In genomic region chr3:83862956-83863355, GRCm38 (mm10) we compare ENCODE assay signal across 8 mouse cellular contexts. TPM values are rescaled to one million over a fixed set of nuclear protein-coding genes. Genes with fewer than 3 reads are reported as not detected.
A peak's percentile ranks its signal among the peaks of the same experiment; 100 is the strongest.
DNase-seq lines count a peak whose midpoint lies in the region; ATAC-seq and TF ChIP-seq lines count a peak whose summit lies in the region.

No protein-coding gene starts in this region.

- H3K9me3 ChIP-seq in hindbrain, postnatal 0 days (ENCODE audit: low read length), result no peaks in the 10 kb centered on the region
- H3K9me3 ChIP-seq in hindbrain, embryonic 11.5 days (ENCODE audit: control insufficient read depth, low read length), result no peaks in the 10 kb centered on the region
- no peaks in the 10 kb centered on the region for H3K9me3 ChIP-seq in heart, embryonic 10.5 days
- no peaks in the 10 kb centered on the region for H3K9me3 ChIP-seq in hindbrain, embryonic 14.5 days (ENCODE audit: control insufficient read depth, low read length)

- 0 out of 2 replicates have a peak, but pooled peaks have one; percentile 43 for ATAC-seq in hindbrain, postnatal 0 days
- ATAC-seq in hindbrain, embryonic 11.5 days (ENCODE audit: low FRiP score), result no peak
- no peak for ATAC-seq in hindbrain, embryonic 14.5 days (ENCODE audit: low FRiP score)

- H3K27me3 ChIP-seq in hindbrain, postnatal 0 days (ENCODE audit: insufficient read depth, low read length), result no peaks in the 10 kb centered on the region
- no peaks in the 10 kb centered on the region for H3K27me3 ChIP-seq in hindbrain, embryonic 11.5 days (ENCODE audit: control insufficient read depth, insufficient read depth, low read length)
- no peaks in the 10 kb centered on the region for H3K27me3 ChIP-seq in heart, embryonic 10.5 days (ENCODE audit: insufficient read depth, poor library complexity, severe bottlenecking)
- H3K27me3 ChIP-seq in hindbrain, embryonic 14.5 days (ENCODE audit: control insufficient read depth, insufficient read depth, low read length), result no peaks in the 10 kb centered on the region

- no peak for TF ChIP-seq CTCF in hindbrain, postnatal 0 days (IDR thresholded peaks at IDR 0.05; ENCODE audit: low read depth)

- H3K4me2 ChIP-seq in hindbrain, postnatal 0 days (ENCODE audit: low read depth, low read length), result no peak overlapping the region
- no peak overlapping the region for H3K4me2 ChIP-seq in hindbrain, embryonic 11.5 days (replicated peaks; ENCODE audit: low read depth, low read length)
- H3K4me2 ChIP-seq in hindbrain, embryonic 14.5 days (replicated peaks), result no peak overlapping the region

- H3K4me1 ChIP-seq in hindbrain, postnatal 0 days (ENCODE audit: insufficient read depth, low read length), result no peaks in the 10 kb centered on the region
- H3K4me1 ChIP-seq in hindbrain, embryonic 11.5 days (replicated peaks; ENCODE audit: control insufficient read depth, insufficient read depth, low read length), result no peaks in the 10 kb centered on the region
- peaks cover 15% of the 10 kb centered on the region for H3K4me1 ChIP-seq in heart, embryonic 10.5 days
- no peaks in the 10 kb centered on the region for H3K4me1 ChIP-seq in hindbrain, embryonic 14.5 days (replicated peaks; ENCODE audit: control insufficient read depth, insufficient read depth, low read length)

- H3K27ac ChIP-seq in hindbrain, postnatal 0 days, result no peak overlapping the region
- no peak overlapping the region for H3K27ac ChIP-seq in hindbrain, embryonic 11.5 days (ENCODE audit: low read depth, low read length)
- H3K27ac ChIP-seq in heart, embryonic 10.5 days, result no peak overlapping the region
- no peak overlapping the region for H3K27ac ChIP-seq in hindbrain, embryonic 14.5 days

- no peak overlapping the region for H3K9ac ChIP-seq in hindbrain, postnatal 0 days (replicated peaks; ENCODE audit: low read length)
- H3K9ac ChIP-seq in hindbrain, embryonic 11.5 days (ENCODE audit: low read depth, low read length), result no peak overlapping the region
- no peak overlapping the region for H3K9ac ChIP-seq in hindbrain, embryonic 14.5 days

- H3K36me3 ChIP-seq in hindbrain, postnatal 0 days (ENCODE audit: insufficient read depth, low read length), result no peaks in the 10 kb centered on the region
- H3K36me3 ChIP-seq in hindbrain, embryonic 11.5 days (ENCODE audit: control insufficient read depth, insufficient read depth, low read length), result no peaks in the 10 kb centered on the region
- H3K36me3 ChIP-seq in heart, embryonic 10.5 days, result no peaks in the 10 kb centered on the region
- H3K36me3 ChIP-seq in hindbrain, embryonic 14.5 days (replicated peaks; ENCODE audit: control insufficient read depth, insufficient read depth), result no peaks in the 10 kb centered on the region

- 61% methylated on average over 1 of the region's 1 CpGs for WGBS in hindbrain, postnatal 0 days
- 33% methylated on average over 1 of the region's 1 CpGs for WGBS in hindbrain, embryonic 11.5 days
- 11% methylated on average over 1 of the region's 1 CpGs for WGBS in heart, embryonic 10.5 days
- 64% methylated on average over 1 of the region's 1 CpGs for WGBS in hindbrain, embryonic 14.5 days

- H3K4me3 ChIP-seq in hindbrain, postnatal 0 days (ENCODE audit: low read length), result no peak overlapping the region
- H3K4me3 ChIP-seq in hindbrain, embryonic 11.5 days (ENCODE audit: low read depth, low read length), result no peak overlapping the region
- peak overlapping the region; percentile 10; the same call in 1 of the 2 replicates for H3K4me3 ChIP-seq in heart, embryonic 10.5 days
- no peak overlapping the region for H3K4me3 ChIP-seq in hindbrain, embryonic 14.5 days (replicated peaks; ENCODE audit: low read length)

- no peak for DNase-seq in hindbrain, postnatal 0 days (ENCODE audit: low spot score)
- no peak for DNase-seq in hindbrain, embryonic 11.5 days (ENCODE audit: low spot score)
- peak; percentile 46 for DNase-seq in c-Kit-positive CD71-negative TER-119-negative erythroid progenitor cells, embryonic 14.5 days (ENCODE audit: low read depth)
- no peak for DNase-seq in heart, embryonic 10.5 days (ENCODE audit: low spot score)
- peak; percentile 74 for DNase-seq in layer of hippocampus, adult 9-11 months
- DNase-seq in lung, postnatal 36 days, result peak; percentile 90
- DNase-seq in spleen, postnatal 4 days (ENCODE audit: low spot score in 2 of 2), result peak; percentile 59 to 72
- DNase-seq in hindbrain, embryonic 14.5 days (ENCODE audit: low spot score), result no peak

RNA-seq across cellular contexts. Expression of gene Tlr2, which starts 21.4 kb away (rescaled TPM):
- 1.5 and 1.9 TPM in 2 replicates for total RNA-seq in hindbrain, postnatal 0 days (2014; rRNA removed)
- polyA plus RNA-seq in hindbrain, postnatal 0 days (2015; fragmentation: Nextera tagmentation; extraction: Ambion mirVana), result 0.88 and 1.2 TPM in 2 replicates
- polyA plus RNA-seq in hindbrain, embryonic 11.5 days (2014; fragmentation: Nextera tagmentation; extraction: Ambion mirVana), result 1.5 and 2.0 TPM in 2 replicates
- polyA plus RNA-seq in heart, embryonic 10.5 days (2016; fragmentation: Nextera tagmentation; extraction: Ambion mirVana), result 1.8 and 1.9 TPM in 2 replicates
- polyA plus RNA-seq in hindbrain, embryonic 14.5 days (2014; fragmentation: Nextera tagmentation; extraction: Ambion mirVana), result 1.1 and 1.2 TPM in 2 replicates

Comparison
In these comparisons a context has a peak if more than half of its experiments do, and no peak if none do; other contexts are left out.
1. DNase-seq: peak in c-Kit-positive CD71-negative TER-119-negative erythroid progenitor cells, embryonic 14.5 days (single experiment), layer of hippocampus, adult 9-11 months (single experiment), lung, postnatal 36 days (single experiment) and spleen, postnatal 4 days (2 of 2); none in hindbrain, postnatal 0 days (single experiment), hindbrain, embryonic 11.5 days (single experiment), heart, embryonic 10.5 days (single experiment) and hindbrain, embryonic 14.5 days (single experiment).